Mouse (Mus musculus) bone marrow, adult 2 months (tissue): ENCODE measurements around the gene Emsy. TPM values are rescaled to one million over a fixed set of nuclear protein-coding genes. Genes with fewer than 3 reads are reported as not detected.
A peak's percentile ranks its signal among the peaks of the same experiment; 100 is the strongest.

Experiments used
- H3K27ac ChIP-seq: fragments of 200-500 bp; 2 replicates; pipeline ENCODE4 v1.5.1; 2012; ENCODE audit warnings: low read depth, mild to moderate bottlenecking, control low read depth, inconsistent platforms, low read length; ENCODE audit not compliant: control insufficient read depth, poor library complexity, insufficient read depth
- H3K4me1 ChIP-seq: fragments of 200-500 bp; 2 replicates; pipeline ENCODE4 v1.6.1; 2011; ENCODE audit warnings: low read length; ENCODE audit not compliant: control insufficient read depth, insufficient read depth
- H3K4me3 ChIP-seq: fragments of 200-500 bp; replicated peaks from 2 replicates; pipeline ENCODE3; 2011; ENCODE audit warnings: mild to moderate bottlenecking, low read depth, low read length, control low read depth; ENCODE audit not compliant: control insufficient read depth
- CTCF ChIP-seq: fragments of 200-500 bp; IDR thresholded peaks from 2 replicates; pipeline ENCODE4 v1.5.1; 2011; ENCODE audit warnings: low read length, control low read depth; ENCODE audit not compliant: control insufficient read depth, insufficient read depth
- POLR2A ChIP-seq: fragments of 200-500 bp; IDR thresholded peaks from 2 replicates; pipeline ENCODE4 v1.6.1; 2011; ENCODE audit warnings: low read depth, mild to moderate bottlenecking, control low read depth, low read length, borderline replicate concordance; ENCODE audit not compliant: control insufficient read depth
- WGBS: fragments of 180-500 bp; shearing (Covaris S2); methylation state at CpG from one replicate; pipeline ENCODE4 v1.1.7; 2018; 5-methylcytosine and 5-hydroxymethylcytosine counted together
- polyA plus RNA-seq: library from polyadenylated mRNA; stranded (reverse); fragments of >200 nt; gene quantifications from 2 replicates; pipeline ENCODE4 v1.2.4, GENCODE M21; 2011; ENCODE audit warnings: low replicate concordance; ENCODE audit not compliant: missing spikeins, insufficient read depth, insufficient read length

Emsy gene
- polyA plus RNA-seq, 1 experiment, result 17.0 TPM

DNA sequence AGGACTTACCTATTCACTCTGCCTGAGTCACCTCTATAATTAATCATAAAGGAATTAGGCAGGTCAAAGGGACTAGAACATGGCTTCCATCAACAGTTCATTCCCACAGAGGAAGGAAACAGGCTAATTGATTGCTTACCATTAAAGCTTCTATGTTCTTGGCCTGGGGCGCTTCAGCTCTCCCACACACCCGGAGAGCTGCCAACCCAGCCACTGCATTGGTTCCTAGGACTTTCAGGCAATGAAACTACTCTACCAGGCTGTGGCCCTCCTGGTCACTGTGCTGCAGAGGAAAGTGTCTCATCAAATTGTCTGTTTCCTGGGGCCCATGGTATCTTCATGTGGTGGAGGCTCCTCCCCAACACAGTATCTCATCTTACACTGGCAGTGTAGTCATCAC lies 20.9 kb upstream of the Emsy start:
- H3K4me1 ChIP-seq, result no peaks in the 10 kb centered on the region; the same call in 1 of the 2 replicates
- no peak overlapping the region for H3K4me3 ChIP-seq
- H3K27ac ChIP-seq, result no peak overlapping the region
- no peak for TF ChIP-seq POLR2A
- no peak for TF ChIP-seq CTCF
- WGBS, result 78% methylated on average over 2 of the region's 2 CpGs

DNA sequence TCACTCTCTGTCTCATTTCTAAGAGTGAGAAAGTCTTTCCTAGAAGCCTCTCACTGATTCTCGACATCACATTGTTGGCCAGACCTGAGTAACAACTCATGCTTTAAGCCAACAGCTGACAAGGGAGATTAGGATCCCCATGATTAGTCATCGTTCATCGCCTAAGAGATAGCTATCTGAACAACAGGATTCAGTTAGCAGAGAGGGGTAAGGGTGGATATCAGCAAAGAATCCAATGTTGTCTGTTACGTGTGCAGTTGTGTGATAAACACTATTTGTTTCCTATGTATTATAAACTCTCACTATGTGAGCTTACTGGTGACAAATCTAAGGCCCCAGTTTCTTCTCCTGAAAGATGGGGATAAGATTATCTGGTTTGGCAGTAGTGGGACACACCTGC lies 17.8 kb upstream of the Emsy start:
- TF ChIP-seq CTCF, result no peak
- TF ChIP-seq POLR2A, result no peak
- no peaks in the 10 kb centered on the region; the same call in 1 of the 2 replicates for H3K4me1 ChIP-seq
- WGBS, result 46% methylated on average over 4 of the region's 4 CpGs

DNA sequence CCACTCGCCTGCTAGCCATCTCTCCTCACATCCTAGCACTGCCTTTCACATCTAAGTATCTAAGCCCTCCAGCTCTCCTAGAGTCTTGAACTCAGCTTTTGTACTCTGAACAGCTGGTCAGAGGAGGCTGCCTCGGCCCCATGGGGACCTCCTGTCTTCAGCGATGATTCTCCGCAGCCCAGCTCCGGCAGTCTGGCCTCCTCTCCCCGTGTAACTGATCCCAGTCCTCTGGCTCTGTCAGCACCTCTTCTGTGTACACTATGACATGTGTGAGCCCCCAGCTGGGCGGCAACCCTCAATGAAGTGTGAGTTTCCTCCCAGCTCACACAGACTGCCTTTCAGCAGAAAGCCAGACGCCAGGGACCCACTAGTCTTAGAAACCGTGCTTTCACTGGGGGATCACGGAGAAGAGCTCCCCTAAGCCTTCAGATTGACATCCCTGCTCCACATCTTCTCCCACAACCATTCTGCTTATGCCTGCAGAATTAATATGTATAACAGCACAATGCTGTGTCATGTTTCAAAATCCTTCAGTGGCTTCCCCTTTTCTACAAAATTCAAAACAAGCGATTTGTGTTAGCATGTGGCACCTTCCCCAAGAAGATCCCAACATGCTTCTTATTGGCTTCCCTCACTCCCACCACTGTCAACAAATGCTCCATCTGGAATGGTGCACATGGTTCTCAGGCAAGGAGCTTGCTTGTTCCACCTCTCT lies 15.8 kb upstream of the Emsy start:
- no peak overlapping the region for H3K4me3 ChIP-seq
- 54% methylated on average over 11 of the region's 11 CpGs for WGBS
- H3K4me1 ChIP-seq, result no peaks in the 10 kb centered on the region; the same call in 1 of the 2 replicates
- TF ChIP-seq CTCF, result no peak
- no peak for TF ChIP-seq POLR2A
- H3K27ac ChIP-seq, result 0 out of 2 replicates have a peak overlapping the region, but pooled peaks have one; percentile 17

More for the DNA sequence above, 17.8 kb upstream of the Emsy start:
- H3K27ac ChIP-seq, result no peak overlapping the region
- H3K4me3 ChIP-seq, result no peak overlapping the region

DNA sequence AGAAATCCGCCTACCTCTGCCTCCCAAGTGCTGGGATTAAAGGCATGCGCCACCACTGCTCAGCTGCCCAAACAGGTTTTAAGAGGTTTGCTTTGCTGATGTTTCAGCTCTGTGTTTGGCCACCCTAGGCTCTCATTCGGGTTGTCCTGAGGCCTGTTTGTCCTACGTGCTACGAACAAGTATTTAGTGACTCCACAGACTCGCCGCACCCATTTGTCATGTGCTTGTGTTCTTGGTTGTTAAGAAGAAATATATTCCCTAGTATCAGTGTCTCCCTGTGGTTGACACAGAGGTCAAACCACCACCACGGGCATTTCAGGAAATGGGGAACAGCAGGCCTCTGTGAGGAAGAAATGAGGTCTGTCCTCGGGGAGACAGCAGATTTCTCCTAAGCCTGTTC lies 14.8 kb upstream of the Emsy start:
- no peak overlapping the region for H3K4me3 ChIP-seq
- TF ChIP-seq CTCF, result no peak
- no peak for TF ChIP-seq POLR2A
- no peaks in the 10 kb centered on the region; the same call in 1 of the 2 replicates for H3K4me1 ChIP-seq
- WGBS, result 54% methylated on average over 9 of the region's 9 CpGs
- no peak overlapping the region for H3K27ac ChIP-seq

DNA sequence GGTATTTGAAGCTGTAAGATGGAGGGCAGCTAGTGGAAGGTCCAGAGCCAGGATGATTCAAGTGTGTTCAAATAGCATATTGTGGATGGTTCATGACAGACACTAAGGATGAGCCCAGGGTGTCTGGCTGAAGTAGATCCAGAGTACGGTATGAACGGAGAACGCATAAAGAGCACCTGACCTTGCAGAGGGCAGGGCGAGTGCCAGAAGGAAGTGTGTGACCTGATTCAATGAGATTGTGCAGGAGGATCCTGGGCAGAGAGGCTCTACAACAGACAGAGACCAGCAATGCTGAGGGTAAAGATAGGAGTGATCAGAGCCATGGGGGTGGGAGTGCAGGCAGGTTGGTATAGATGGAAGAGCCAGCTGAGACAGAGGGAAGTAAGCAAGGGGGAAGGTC lies 14.2 kb upstream of the Emsy start:
- 70% methylated on average over 4 of the region's 4 CpGs for WGBS
- H3K27ac ChIP-seq, result no peak overlapping the region

DNA sequence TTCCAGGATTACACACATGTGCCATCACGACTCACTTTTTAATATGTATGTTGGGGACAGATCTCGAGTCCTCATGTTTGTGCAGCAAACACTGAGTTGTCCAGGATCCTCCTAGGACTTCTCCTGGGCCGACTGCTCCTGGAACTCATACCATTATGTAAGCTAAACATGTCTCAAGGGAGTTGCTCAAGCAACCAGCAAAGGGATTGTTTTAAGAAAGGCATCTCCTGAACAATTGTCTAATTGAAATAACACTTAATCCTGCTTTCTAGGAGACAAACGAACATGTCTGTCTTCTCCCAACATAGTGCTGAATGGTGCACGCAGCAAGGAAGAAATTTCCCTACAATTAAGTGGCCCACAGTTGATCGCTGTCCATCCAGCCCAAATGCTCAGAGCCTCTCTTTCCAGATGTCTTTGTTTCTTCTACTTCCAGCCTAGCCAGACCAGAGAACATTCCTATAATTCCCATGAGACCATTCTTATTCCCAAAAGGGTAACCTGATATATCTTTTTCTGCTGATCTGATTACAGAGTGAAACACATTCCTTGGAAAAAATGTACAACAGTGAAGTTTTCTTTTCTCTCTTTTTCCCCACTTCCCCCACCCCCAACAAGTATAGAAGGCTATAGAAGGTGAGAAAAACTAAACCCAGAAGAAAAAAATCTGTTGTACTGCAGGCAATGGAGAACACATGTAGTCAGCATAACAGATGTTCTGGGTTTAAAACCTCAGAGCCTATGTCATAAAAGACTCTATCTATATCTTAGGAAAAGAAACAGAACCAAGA lies 11.6 kb upstream of the Emsy start:
- TF ChIP-seq CTCF, result no peak
- TF ChIP-seq POLR2A, result no peak
- Histone ChIP-seq H3K4me3 (no peak overlapping the region), H3K4me1 (no peaks in the 10 kb centered on the region; the same call in 1 of the 2 replicates), H3K27ac (no peak overlapping the region)
- 75% methylated on average over 6 of the region's 6 CpGs for WGBS

More for the DNA sequence above, 14.2 kb upstream of the Emsy start:
- no peak for TF ChIP-seq CTCF
- no peak for TF ChIP-seq POLR2A
- H3K4me3 ChIP-seq, result no peak overlapping the region
- H3K4me1 ChIP-seq, result no peaks in the 10 kb centered on the region; the same call in 1 of the 2 replicates

GRCm38 (mm10) chr7:98665726-98666125 lies 9.1 kb upstream of the Emsy start:
- Histone ChIP-seq H3K4me1 (no peaks in the 10 kb centered on the region), H3K4me3 (no peak overlapping the region), H3K27ac (no peak overlapping the region)
- TF ChIP-seq CTCF (no peak), POLR2A (no peak)
- 79% methylated on average over 6 of the region's 6 CpGs for WGBS

GRCm38 (mm10) chr7:98665166-98665565 lies 8.6 kb upstream of the Emsy start:
- Histone ChIP-seq H3K27ac (no peak overlapping the region), H3K4me3 (no peak overlapping the region), H3K4me1 (no peaks in the 10 kb centered on the region)
- 70% methylated on average over 5 of the region's 5 CpGs for WGBS
- TF ChIP-seq CTCF, result no peak
- TF ChIP-seq POLR2A, result no peak
